Mouse (Mus musculus): ENCODE data around the gene Slc44a2. TPM values are rescaled to one million over a fixed set of nuclear protein-coding genes. Genes with fewer than 3 reads are reported as not detected.
"Not testable (repeated sequence)": the region's sequence is repeated elsewhere in the genome, so short reads cannot be mapped to it uniquely, and the experiment has no call there.

Slc44a2 gene
- total RNA-seq, 2 experiments from 2014 or later: 40.3 to 50.5 TPM

DNA sequence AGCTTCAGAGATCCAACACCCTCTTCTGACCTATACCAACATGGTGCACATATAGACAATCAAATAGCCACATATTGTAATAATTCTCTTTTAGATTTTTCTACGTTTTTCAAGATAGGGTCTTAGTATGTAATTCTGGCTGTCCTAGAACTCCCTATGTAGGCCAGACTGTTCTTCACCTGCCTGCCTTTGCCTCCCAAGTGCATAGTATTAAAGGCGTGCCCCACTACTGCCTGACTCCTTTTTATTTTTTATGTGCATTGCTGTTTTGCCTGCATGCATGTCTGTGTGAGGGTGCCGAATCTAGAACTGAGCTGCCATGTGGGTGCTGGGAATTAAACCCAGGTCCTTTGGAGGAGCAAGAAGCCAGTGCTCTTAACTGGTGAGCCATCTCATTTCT lies 28.2 kb upstream of the Slc44a2 start:
- DNase-seq (ENCODE audit: low spot score in 2 of 2): no peak

DNA sequence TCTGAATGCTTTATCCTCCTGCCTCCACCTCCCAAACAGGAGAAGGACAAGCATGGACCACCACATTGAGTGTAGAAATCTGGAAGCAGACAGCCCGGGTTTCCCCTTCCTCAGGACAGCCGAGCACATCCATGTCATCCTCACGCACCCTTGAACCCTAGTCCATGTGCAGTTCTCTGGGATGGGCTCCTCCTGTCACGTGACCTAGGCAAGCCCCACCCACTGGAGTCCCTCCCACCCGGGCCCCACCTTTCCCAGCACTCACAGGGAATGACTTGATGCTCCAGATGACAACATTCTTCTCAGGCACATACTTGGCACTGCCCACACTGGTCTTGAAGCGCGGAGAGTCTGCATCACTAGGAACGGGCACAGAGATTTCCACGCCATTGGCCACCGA lies 21.5 kb upstream of the Slc44a2 start:
- no peak for DNase-seq (ENCODE audit: low spot score in 2 of 2)

- no peak for DNase-seq (ENCODE audit: low spot score in 2 of 2)
Observed at GRCm38 (mm10) chr9:21305065-21305464, 15.4 kb upstream of the Slc44a2 start.

DNA sequence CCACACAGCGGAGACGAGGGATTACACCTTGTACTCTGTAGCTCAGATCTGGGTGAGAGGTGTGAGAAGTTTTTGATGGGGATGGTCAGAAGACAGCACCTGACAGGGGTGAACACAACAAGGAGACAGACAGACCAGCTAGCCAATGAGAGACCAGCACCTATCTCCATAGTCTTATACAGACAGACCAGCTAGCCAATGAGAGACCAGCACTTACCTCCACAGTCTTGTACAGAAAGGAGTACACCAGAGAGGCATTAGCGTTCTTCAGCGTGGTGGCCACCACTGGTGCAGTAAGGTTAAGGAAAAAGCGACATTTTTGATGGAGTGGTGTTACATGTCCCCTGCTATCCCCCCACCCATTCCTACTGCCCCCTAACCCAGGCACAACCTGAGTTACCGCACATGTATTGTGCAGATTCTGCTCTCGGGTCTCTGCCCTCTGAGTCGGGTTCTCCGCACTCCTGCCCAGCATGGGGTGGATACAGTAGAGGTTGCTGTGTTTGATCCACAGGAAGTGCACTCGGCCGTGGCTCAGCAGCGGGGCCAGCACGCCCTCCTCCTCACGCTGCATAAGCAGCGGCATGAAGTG lies 11.3 kb upstream of the Slc44a2 start:
- no peak for DNase-seq (ENCODE audit: low spot score in 2 of 2)

- no peak for DNase-seq (ENCODE audit: low spot score in 2 of 2)
Observed at GRCm38 (mm10) chr9:21311695-21312094, 8.8 kb upstream of the Slc44a2 start.

- DNase-seq (ENCODE audit: low spot score in 2 of 2): no peak
Observed at GRCm38 (mm10) chr9:21312134-21312533, 8.4 kb upstream of the Slc44a2 start, which contains the start of gene Ap1m2. TSS of gene Ap1m2 (minus strand) at chr9:21312337.

DNA sequence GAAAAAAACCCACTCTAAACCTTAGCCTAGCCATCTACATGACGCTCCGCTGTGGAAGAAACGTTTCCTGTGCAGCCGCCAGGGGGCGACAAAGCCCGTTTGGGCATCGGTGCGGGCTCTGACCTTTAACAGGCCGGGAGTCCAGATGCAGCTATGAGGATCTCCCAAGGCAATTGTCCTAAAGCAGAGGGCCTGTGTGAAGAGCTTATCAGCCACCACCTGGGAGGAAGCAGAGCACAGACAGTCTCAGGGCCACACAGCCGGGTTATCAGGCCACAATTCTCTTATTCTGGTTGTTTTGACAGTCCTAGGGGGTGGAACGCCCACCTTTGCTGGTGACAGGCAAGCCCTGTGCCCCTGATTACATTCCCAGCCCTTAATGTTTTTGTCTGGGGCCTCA lies 7.1 kb upstream of the Slc44a2 start:
- DNase-seq (ENCODE audit: low spot score in 2 of 2): peak; percentile 81 to 86

DNA sequence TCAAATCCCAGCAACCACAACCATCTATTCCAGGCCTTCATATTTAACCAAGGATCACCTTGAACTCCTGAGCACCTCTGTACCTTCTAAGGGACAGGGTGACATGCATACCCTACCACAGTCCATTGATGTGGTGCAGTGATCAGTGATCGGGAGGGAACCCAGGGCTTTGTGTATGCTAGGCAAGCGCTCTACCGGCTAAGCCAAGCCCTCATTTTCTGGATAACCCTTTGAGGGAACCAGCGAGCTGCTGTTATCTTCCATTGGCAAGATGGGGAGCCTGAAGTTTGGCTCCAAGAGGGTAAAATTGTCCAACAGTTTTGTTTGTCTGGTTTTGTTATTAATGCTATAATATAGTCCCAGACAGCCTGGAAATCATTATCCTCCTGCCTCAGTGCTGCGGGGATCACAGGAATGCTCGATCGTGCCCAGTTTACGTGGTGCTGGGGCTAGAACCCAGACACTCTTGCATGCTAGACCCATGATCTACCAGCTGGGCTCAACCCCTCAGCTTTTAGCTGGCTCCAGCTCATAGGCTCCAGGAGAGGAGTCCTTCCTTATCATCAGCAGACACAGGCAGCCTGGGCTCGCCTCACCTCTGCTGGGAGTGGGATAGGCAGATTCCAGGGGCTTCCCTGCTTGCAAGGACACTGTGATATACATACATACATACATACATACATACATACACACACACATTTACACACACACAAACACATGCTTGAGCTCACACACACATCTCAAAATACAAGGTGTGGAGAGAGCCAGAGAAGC lies 5.9 kb upstream of the Slc44a2 start:
- no peak for DNase-seq (ENCODE audit: low spot score in 2 of 2)

GRCm38 (mm10) chr9:21315421-21315820 lies 5.1 kb upstream of the Slc44a2 start:
- DNase-seq (ENCODE audit: low spot score in 2 of 2): no peak

DNA sequence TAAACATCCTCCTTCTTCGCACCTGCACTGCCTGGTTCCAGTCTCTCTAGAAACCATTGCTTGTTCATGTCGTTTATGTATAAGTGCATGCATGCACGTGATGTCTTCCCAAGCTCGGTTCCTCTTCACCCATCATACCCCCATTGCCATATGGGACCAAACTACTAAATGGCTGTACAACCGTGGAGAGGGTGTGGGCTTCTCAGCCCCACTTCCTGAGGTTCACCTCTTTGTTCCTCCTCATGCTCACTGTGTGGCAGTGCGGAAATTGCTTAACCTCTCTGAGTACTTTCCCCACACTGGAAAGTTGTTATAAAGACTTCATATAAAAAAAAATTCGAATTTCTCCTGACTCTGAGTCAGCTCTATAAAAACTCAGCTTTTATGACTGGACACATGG lies 3.8 kb upstream of the Slc44a2 start:
- DNase-seq (ENCODE audit: low spot score in 2 of 2): no peak

- DNase-seq (ENCODE audit: low spot score in 2 of 2): no peak
Observed at GRCm38 (mm10) chr9:21318792-21319191, 1.7 kb upstream of the Slc44a2 start.

DNA sequence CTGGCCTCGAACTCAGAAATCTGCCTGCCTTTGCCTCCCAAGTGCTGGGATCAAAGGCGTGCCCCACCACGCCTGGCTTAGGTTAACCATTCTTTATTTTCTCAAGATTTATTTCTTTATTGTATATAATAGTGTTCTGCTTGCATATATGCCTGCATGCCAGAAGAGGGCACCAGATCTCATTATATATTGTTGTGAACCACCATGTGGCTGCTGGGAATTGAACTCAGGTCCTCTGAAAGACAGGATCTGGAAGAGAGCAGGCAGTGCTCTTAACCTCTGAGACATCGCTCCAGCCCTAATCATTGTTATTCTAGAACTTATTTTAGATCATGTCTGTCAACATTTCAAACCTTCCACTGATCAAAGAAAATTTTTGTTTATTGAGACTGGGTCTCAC lies 995 bp upstream of the Slc44a2 start:
- no peak for DNase-seq (ENCODE audit: low spot score in 2 of 2)

DNA sequence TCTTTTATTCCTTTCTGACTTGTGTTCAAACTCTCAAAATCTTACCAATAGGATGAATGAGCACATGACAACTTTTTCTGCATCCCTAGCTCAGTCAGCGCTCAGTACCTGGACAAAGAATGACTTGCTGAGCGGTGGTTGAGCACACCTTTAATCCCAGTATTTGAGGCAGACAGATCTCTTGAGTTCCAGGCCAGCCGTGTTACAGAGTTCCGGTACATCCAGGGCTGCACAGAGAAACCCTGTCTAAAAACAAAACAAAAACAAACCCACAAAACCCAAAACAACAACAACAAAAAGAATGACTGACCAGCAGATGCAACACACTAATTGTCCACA lies 249 bp upstream of the Slc44a2 start:
- DNase-seq (ENCODE audit: low spot score in 2 of 2): no peak

DNA sequence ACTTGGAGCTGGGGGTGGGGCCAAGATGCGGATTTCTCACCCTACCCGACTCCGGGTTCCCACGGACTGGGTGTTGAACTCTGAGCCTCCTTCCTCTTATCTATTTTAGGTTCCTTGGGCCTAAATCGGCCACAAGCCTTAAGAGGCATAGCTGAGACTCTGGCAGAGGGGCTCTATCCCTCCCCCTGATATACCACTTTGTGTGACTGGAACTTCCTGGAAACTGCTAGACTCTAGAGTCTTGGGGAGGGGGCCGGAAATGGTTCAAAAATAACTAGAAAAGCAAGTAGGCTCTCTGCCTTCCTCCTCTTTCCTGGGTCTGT lies 976 bp downstream of the Slc44a2 start:
- peak in 1 of 2 experiments; percentile 24 for DNase-seq (ENCODE audit: low spot score in 2 of 2)

GRCm38 (mm10) chr9:21322211-21322916 lies 1.9 kb downstream of the Slc44a2 start:
- peak; percentile 30 to 35 for DNase-seq (ENCODE audit: low spot score in 2 of 2)

- DNase-seq (ENCODE audit: low spot score in 2 of 2): not testable (repeated sequence)
Observed at GRCm38 (mm10) chr9:21322917-21323297, 2.4 kb downstream of the Slc44a2 start.

- DNase-seq (ENCODE audit: low spot score in 2 of 2): no peak
Observed at GRCm38 (mm10) chr9:21324269-21324668, 3.8 kb downstream of the Slc44a2 start.

DNA sequence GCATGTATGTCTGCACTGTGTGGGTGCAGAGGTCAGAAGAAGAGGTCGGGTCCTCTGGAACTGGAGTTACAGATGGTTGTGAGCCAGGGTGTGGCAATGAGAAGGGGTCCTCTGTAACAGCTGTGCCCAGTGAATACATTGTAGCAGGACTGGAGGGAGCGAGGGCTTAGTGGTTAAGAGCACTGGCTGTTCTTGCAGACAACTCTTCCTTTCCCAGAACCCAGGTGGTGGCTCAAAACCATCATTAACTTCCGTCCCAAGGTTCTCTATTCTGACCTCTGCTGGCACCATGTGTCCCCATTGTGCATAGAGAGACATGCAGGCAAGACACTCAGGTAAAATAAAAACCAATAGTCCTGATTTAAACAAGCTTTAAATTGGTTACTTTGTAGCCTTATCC lies 7.1 kb downstream of the Slc44a2 start:
- no peak for DNase-seq (ENCODE audit: low spot score in 2 of 2)

DNA sequence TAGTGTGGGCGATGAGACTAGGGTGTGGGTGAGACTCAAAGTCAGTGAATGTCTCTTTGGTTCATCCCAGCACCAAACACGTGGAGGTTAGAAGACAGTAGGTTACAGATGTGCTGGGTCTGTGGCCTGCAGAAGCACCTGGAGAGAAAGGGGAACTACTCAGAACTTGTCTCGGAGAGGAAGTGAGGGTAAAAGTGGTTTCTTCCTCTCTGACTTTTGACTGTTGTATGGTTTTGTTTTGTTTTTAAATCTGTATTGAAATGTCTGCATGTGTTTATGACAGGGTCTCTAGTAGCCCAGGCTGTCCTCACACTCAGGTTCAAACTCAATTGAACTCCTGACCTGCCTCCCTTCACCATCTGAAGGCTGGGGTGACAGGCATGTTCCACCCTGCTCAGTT lies 7.5 kb downstream of the Slc44a2 start:
- DNase-seq (ENCODE audit: low spot score in 2 of 2): no peak

DNA sequence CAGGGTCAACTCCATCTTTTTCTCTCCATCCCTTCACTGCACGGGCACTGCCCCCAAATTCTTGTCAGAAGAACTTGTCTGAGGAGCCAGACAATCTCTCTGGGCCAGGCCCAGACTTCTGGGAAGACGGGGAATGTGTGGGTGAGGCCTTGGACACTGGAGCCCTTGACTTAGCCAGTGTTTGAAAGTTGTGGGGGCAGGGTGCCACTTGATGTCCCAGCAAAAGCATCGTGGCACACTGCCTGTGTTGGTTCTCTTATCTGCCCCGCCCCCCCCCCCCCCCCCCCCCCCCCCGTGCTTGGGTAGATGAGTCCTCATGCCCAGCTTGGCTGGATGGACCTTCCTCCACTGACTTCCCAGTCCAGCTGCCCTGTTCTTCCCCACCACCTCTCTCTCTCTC lies 8.5 kb downstream of the Slc44a2 start:
- no peak for DNase-seq (ENCODE audit: low spot score in 2 of 2)

- no peak for DNase-seq (ENCODE audit: low spot score in 2 of 2)
Observed at GRCm38 (mm10) chr9:21329699-21330289, 9.3 kb downstream of the Slc44a2 start.
